Mouse (Mus musculus) hindbrain, embryonic 13.5 days (tissue): ENCODE data around the gene Gpx2. TPM values are rescaled to one million over a fixed set of nuclear protein-coding genes. Genes with fewer than 3 reads are reported as not detected.

ENCODE experiments used
- ATAC-seq: fragments of 200-750 bp; cut with Nextera tagmentation; 2 replicates; pipeline ENCODE4 v1.8.0; 2017; ENCODE audit warnings: moderate TSS enrichment; ENCODE audit not compliant: low FRiP score
- H3K27ac ChIP-seq: fragments of 300-500 bp; sonication (generic); 2 replicates; pipeline ENCODE4 v1.5.1; 2015; ENCODE audit warnings: inconsistent platforms, mild to moderate bottlenecking, moderate library complexity
- H3K27me3 ChIP-seq: fragments of 300-500 bp; sonication (generic); 2 replicates; pipeline ENCODE4 v1.6.1; 2015; ENCODE audit warnings: mild to moderate bottlenecking, inconsistent platforms
- H3K36me3 ChIP-seq: fragments of 300-500 bp; sonication (generic); 2 replicates; pipeline ENCODE4 v1.6.1; 2015; ENCODE audit warnings: mild to moderate bottlenecking, inconsistent platforms
- H3K4me1 ChIP-seq: fragments of 300-500 bp; sonication (generic); replicated peaks from 2 replicates; pipeline ENCODE4 v1.6.1; 2015; ENCODE audit warnings: inconsistent platforms
- H3K4me2 ChIP-seq: fragments of 300-500 bp; sonication (generic); 2 replicates; pipeline ENCODE4 v1.6.1; 2015; ENCODE audit warnings: inconsistent platforms, mild to moderate bottlenecking, moderate library complexity
- H3K4me3 ChIP-seq: fragments of 300-500 bp; sonication (generic); 2 replicates; pipeline ENCODE4 v1.5.1; 2015; ENCODE audit warnings: mild to moderate bottlenecking, inconsistent platforms
- H3K9ac ChIP-seq: fragments of 300-500 bp; sonication (generic); 2 replicates; pipeline ENCODE4 v1.6.1; 2015; ENCODE audit warnings: mild to moderate bottlenecking, inconsistent platforms
- H3K9me3 ChIP-seq: fragments of 300-500 bp; sonication (generic); 2 replicates; pipeline ENCODE4 v1.6.1; 2016; ENCODE audit warnings: inconsistent platforms
- WGBS: fragments of 180-500 bp; shearing (Covaris S2); methylation state at CpG from one replicate; pipeline ENCODE4 v1.1.7; 2015; 5-methylcytosine and 5-hydroxymethylcytosine counted together
- polyA plus RNA-seq: library from polyadenylated mRNA; unstranded; fragments of >200 nt; fragmentation: Nextera tagmentation; extraction: Ambion mirVana; gene quantifications from 2 replicates; pipeline ENCODE4 v1.2.1, GENCODE M21; 2015

Gene Gpx2
- polyA plus RNA-seq, 1 experiment from 2014 or later: not detected

DNA sequence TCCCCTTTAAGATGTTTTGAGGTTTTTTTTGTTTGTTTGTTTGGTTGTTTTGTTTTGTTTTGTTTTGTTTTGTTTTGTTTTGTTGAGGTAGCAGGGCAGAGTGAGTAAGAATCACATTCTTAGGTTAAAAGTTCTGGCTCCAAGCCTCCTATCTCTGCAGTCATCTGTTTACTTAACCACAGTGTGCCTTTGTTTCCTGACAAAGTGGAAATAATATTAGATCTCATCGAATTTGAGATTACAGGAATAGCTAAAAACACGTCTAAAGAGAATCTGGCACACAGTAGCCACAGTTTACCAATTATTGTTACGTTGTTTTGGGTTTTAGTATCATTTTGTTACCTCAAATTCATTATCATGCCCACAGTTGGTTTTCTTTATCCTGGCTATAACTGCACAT, 20.7 kb downstream of the Gpx2 start:
- WGBS: 83% methylated on average over 3 of the region's 3 CpGs
- no peak for ATAC-seq

DNA sequence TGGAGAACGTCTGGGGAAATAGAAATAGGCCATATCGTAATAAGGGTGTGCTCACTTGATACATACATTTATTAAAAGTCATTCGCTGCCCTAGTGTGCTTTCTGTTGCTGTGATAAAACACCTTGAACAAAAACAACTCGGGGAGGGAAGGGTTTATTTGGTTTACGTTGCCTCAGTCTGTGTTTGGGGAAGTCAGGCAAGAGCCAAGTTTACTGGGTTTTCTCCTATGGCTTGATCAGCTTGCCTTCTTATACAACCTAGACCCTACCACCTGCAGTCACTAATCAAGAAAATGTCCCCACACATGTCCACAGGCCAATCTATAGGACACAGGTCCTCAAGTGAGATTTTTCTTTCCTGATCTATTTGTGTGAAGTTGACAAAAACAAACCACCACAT, 23.8 kb downstream of the Gpx2 start:
- H3K4me3 ChIP-seq: no peak overlapping the region
- no peaks in the 10 kb centered on the region for H3K9me3 ChIP-seq
- H3K36me3 ChIP-seq: 0 out of 2 replicates have a peak, but pooled peaks cover 4% of the 10 kb centered on the region
- no peak overlapping the region for H3K27ac ChIP-seq
- WGBS: 88% methylated on average over 5 of the region's 5 CpGs
- peaks cover 5% of the 10 kb centered on the region; the same call in 1 of the 2 replicates for H3K4me1 ChIP-seq
- no peaks in the 10 kb centered on the region for H3K27me3 ChIP-seq
- no peak overlapping the region for H3K9ac ChIP-seq
- no peak overlapping the region for H3K4me2 ChIP-seq
- no peak for ATAC-seq

More for the DNA sequence above, 20.7 kb downstream of the Gpx2 start:
- peaks cover 7% of the 10 kb centered on the region; the same call in 1 of the 2 replicates for H3K36me3 ChIP-seq
- no peak overlapping the region for H3K9ac ChIP-seq
- no peak overlapping the region for H3K27ac ChIP-seq
- no peaks in the 10 kb centered on the region for H3K4me1 ChIP-seq
- H3K9me3 ChIP-seq: no peaks in the 10 kb centered on the region
- H3K4me3 ChIP-seq: no peak overlapping the region
- H3K4me2 ChIP-seq: no peak overlapping the region
- no peaks in the 10 kb centered on the region for H3K27me3 ChIP-seq

DNA sequence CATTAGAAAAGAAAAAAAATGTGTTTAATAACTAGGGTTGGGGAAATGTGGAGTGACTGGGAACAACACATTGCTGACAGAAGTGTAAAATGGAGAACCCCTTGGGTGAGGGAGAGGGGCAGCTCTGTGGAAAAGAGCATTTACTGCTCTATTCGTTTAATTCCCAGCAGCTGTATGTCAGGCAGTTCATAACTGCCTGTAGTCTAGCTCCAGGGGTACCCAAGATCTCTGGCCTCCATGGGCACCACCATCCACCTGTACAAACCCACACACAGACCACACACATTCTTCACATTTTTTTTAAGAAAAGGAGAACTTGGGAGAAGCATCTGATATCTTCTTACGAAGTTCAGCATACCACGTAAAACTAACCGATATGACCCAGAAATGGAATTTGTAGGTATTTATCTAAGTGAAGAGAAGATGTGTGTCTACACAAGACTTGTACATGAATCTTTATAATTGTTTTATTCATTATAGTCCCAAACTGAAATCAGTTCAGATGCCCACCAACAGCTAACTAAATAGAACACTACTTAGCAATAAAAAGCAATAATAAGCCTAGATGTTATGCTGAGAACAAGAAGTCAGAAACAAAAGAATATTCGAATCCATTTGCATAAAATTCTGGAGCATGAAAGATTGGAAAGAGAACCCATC, 24.4 kb downstream of the Gpx2 start:
- Histone ChIP-seq H3K9ac (no peak overlapping the region), H3K4me2 (no peak overlapping the region), H3K4me1 (peaks cover 11% of the 10 kb centered on the region), H3K9me3 (no peaks in the 10 kb centered on the region), H3K4me3 (no peak overlapping the region), H3K27me3 (no peaks in the 10 kb centered on the region), H3K36me3 (0 out of 2 replicates have a peak, but pooled peaks cover 1% of the 10 kb centered on the region), H3K27ac (no peak overlapping the region)
- no peak for ATAC-seq
- 87% methylated on average over 5 of the region's 5 CpGs for WGBS

DNA sequence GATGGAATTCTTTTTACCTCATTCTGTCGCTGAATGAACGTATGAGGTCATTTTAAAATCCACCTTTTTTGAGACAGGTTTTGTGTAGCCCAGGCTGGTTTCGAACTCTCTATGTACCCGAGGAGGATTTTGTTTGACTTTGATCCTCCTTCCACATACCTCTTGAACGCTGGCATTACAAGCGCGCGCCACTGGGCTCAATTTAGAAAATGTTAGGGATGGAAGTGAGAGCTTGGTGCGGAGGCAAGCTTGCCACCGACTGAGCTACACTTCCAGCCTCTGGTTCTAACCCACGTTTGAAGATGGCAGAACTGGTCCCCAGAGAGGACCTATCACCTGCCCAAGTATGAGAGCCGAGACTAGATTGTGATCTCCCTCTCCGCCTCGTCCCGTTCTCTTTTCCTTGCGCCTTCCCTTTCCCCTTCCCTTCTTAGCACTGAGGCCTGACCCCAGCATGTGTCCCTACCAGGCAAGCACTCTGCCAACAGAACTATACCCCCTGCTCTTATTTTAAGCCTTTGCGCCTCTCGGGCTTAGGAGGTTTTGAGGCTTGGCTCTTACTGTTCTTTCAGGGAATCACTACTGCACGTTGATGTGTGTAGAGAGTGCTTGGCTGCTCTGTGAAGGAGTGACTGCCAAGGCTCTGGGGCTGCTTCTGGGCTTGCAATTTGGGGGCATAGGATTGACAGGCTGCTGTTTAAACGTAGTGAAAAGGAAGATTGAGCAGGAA, 29.3 kb downstream of the Gpx2 start:
- peak overlapping the region; percentile 63 for H3K4me3 ChIP-seq
- no peak; the same call in 1 of the 2 replicates for ATAC-seq
- no peaks in the 10 kb centered on the region for H3K9me3 ChIP-seq
- H3K4me2 ChIP-seq: peak overlapping the region; percentile 66
- H3K9ac ChIP-seq: peak overlapping the region; percentile 84
- peaks cover 13% of the 10 kb centered on the region for H3K4me1 ChIP-seq
- H3K27me3 ChIP-seq: no peaks in the 10 kb centered on the region
- peak overlapping the region; percentile 88 for H3K27ac ChIP-seq
- H3K36me3 ChIP-seq: no peaks in the 10 kb centered on the region
- 33% methylated on average over 20 of the region's 20 CpGs for WGBS

DNA sequence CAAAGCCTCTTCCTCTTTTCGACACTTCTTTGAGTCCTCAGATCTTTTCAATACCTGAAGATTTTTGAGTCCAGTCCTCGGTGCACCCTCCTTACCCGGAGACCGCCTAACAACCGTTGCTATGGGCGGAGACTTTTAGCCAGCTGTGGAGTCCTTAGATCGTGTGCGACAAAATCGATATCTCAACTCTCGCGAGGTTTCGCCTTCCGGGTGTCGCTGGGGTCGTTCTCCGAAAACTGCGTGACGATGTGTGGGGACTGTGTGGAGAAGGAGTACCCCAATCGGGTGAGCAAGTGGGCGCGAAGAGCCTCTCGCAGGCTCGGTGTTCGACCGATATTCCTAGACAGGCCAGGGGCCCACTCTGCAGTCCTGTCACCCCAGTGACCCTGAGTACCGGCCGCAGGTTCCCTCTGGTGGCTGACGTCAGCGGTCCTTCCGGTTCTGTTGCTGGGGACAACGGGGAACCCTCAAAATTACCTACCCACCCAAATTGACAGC, 30.0 kb downstream of the Gpx2 start, which contains the start of the genes Churc1 and Fntb:
Churc1 (plus strand) TSS at position 185 of the 498 bp plus-strand sequence.
Fntb (plus strand) TSS at position 236 of the 498 bp plus-strand sequence.
- peak within 1 kb of the TSS; percentile 63 for H3K4me3 ChIP-seq

DNA sequence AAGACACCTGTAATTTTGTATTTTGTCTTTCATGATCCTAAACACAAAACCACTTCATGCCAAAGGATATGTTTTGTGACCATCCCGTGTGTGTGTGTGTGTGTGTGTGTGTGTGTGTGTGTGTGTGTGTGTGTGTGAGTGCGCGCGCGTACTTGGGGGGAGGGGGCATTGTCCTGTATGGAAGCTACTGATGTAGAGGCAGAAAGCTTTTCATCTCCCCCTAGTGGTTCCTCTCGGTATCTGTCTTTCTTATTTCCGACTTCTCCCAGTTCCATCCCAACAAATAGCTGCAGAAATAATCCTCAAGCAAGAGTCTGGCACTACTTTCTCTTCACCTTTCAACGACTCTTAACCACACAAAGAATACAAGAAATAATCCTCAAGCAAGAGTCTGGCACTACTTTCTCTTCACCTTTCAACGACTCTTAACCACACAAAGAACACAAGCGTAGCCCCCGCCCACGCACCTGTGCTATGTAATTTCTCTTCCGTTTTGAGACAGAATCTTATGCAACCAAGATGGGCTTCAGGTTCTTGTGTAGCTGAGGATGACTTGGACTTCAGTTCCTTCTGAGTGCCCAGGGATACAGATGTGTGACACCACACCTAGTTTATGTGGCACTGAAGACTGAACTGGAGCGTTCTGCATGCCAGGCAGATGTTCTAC, 42.6 kb downstream of the Gpx2 start:
- ATAC-seq: no peak
- Histone ChIP-seq H3K36me3 (no peaks in the 10 kb centered on the region), H3K9ac (no peak overlapping the region), H3K4me1 (no peaks in the 10 kb centered on the region), H3K4me3 (no peak overlapping the region), H3K4me2 (no peak overlapping the region), H3K9me3 (no peaks in the 10 kb centered on the region), H3K27me3 (no peaks in the 10 kb centered on the region), H3K27ac (no peak overlapping the region)
- WGBS: 46% methylated on average over 14 of the region's 14 CpGs

More for the DNA sequence above, 30.0 kb downstream of the Gpx2 start, which contains the start of the genes Churc1 and Fntb:
- no peaks in the 10 kb centered on the region for H3K36me3 ChIP-seq
- no peaks in the 10 kb centered on the region for H3K27me3 ChIP-seq
- H3K9me3 ChIP-seq: no peaks in the 10 kb centered on the region
- peak within 1 kb of the TSS; percentile 88 for H3K27ac ChIP-seq
- H3K4me1 ChIP-seq: peaks cover 13% of the 10 kb centered on the region
- under 1% methylated on average over 31 of the region's 31 CpGs for WGBS
- peak within 1 kb of the TSS; percentile 66 for H3K4me2 ChIP-seq
- ATAC-seq: peak; percentile 97
- H3K9ac ChIP-seq: peak within 1 kb of the TSS; percentile 84

DNA sequence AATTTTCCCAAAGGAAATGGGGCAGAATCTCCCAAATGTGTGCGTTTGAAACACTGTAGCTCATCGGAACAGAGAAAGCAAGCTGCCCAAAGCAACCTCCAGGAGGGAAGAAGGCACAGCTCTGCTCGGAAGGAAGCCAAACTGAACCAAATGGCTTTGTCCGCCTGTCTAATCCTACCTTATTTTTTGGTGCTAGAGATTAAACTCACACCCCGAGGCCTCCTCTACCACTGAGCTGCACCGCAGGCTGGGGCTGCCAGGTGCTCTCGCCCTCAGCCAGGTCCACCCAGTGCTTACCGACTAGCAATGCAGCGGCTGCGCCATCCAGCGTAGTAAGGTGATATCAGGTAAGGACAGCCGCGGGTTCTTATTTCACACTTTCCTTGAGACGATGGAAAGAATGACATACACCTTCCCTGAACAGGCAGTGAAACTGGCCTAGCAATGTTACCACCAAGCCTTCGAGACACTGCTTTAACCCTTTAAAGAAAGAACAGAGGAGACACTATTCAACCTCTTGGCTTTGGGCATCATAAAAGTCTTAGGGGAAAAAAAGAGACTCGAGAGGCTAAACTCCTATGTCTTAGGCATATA, 44.4 kb downstream of the Gpx2 start:
- Histone ChIP-seq H3K27ac (no peak overlapping the region), H3K36me3 (no peaks in the 10 kb centered on the region), H3K4me2 (no peak overlapping the region), H3K27me3 (no peaks in the 10 kb centered on the region), H3K9ac (no peak overlapping the region), H3K4me1 (no peaks in the 10 kb centered on the region), H3K4me3 (no peak overlapping the region), H3K9me3 (no peaks in the 10 kb centered on the region)
- 83% methylated on average over 16 of the region's 16 CpGs for WGBS
- no peak for ATAC-seq

Other genes starting within 250 kb of the Gpx2 start
- gene Sptb, start 85.0 kb downstream of the Gpx2 start, polyA plus RNA-seq: 2.5 and 3.2 TPM in 2 replicates
- gene Churc1, start 30.0 kb downstream of the Gpx2 start, polyA plus RNA-seq: 144 and 152 TPM in 2 replicates
- 33.3 and 37.3 TPM in 2 replicates for gene Fntb, start 30.0 kb downstream of the Gpx2 start, polyA plus RNA-seq
- 29.0 and 30.9 TPM in 2 replicates for gene Rab15, start 27.4 kb upstream of the Gpx2 start, polyA plus RNA-seq
- 16.6 and 16.8 TPM in 2 replicates for gene Max, start 166.6 kb upstream of the Gpx2 start, polyA plus RNA-seq